Mouse (Mus musculus) olfactory bulb, adult 2 months (tissue): Measurements from ENCODE around the gene Ppp1r13b. TPM values are rescaled to one million over a fixed set of nuclear protein-coding genes. Genes with fewer than 3 reads are reported as not detected.

Source experiments
- H3K27ac ChIP-seq: fragments of 200-500 bp; 2 replicates; pipeline ENCODE4 v1.5.1; 2012; ENCODE audit warnings: low read depth, low read length; ENCODE audit not compliant: insufficient read depth
- H3K4me1 ChIP-seq: fragments of 200-500 bp; 2 replicates; pipeline ENCODE4 v1.6.1; 2012; ENCODE audit warnings: low read length; ENCODE audit not compliant: control insufficient read depth, insufficient read depth
- H3K4me3 ChIP-seq: fragments of 200-500 bp; 2 replicates; pipeline ENCODE4 v1.5.1; 2012; ENCODE audit warnings: mild to moderate bottlenecking, low read depth, low read length, moderate library complexity; ENCODE audit not compliant: insufficient read depth
- CTCF ChIP-seq: fragments of 200-500 bp; IDR thresholded peaks from 2 replicates; pipeline ENCODE4 v1.5.1; 2012; ENCODE audit warnings: low read depth, mild to moderate bottlenecking, low read length, moderate library complexity; ENCODE audit not compliant: insufficient read depth
- POLR2A ChIP-seq: fragments of 200-500 bp; IDR thresholded peaks from 2 replicates; pipeline ENCODE4 v1.6.1; 2012; ENCODE audit warnings: mild to moderate bottlenecking, low read depth, low read length, moderate library complexity; ENCODE audit not compliant: insufficient read depth
- WGBS: fragments of 180-500 bp; shearing (Covaris S2); methylation state at CpG from one replicate; pipeline ENCODE4 v1.1.7; 2018; 5-methylcytosine and 5-hydroxymethylcytosine counted together
- polyA plus RNA-seq: library from polyadenylated mRNA; stranded (reverse); fragments of >200 nt; gene quantifications from 2 replicates; pipeline ENCODE4 v1.2.4, GENCODE M21; 2012; ENCODE audit warnings: low replicate concordance; ENCODE audit not compliant: missing spikeins, insufficient read depth, insufficient read length

Ppp1r13b gene
- polyA plus RNA-seq, 1 experiment: not detected

DNA sequence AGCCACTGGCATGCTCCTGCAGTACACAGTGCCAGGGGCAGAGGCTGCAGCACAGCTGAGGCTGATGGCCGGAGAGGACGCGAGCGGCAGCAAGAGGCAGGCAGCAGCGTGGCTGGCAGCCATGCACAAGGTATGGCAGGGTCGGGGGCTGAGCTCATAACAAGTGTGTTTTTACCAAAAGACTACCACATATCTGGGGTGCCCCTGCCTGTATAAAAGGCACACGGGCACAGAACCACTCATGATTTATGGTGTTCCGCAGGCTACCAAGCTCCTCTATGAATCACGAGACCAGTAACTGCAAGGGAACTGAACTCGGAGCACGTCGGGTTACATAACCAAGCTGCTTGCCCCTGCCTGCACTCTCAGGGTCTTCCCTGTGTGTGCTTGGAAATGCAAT is 80.4 kb downstream of the Ppp1r13b start:
- TF ChIP-seq POLR2A (no peak), CTCF (no peak)
- H3K4me3 ChIP-seq: no peak overlapping the region
- no peak overlapping the region for H3K27ac ChIP-seq
- no peaks in the 10 kb centered on the region for H3K4me1 ChIP-seq
- WGBS: 92% methylated on average over 12 of the region's 12 CpGs

GRCm38 (mm10) chr12:111821931-111822330 is 86.0 kb downstream of the Ppp1r13b start:
- WGBS: 55% methylated on average over 4 of the region's 4 CpGs
- TF ChIP-seq POLR2A (no peak), CTCF (no peak)
- Histone ChIP-seq H3K27ac (no peak overlapping the region), H3K4me3 (no peak overlapping the region), H3K4me1 (peaks cover 15% of the 10 kb centered on the region)

DNA sequence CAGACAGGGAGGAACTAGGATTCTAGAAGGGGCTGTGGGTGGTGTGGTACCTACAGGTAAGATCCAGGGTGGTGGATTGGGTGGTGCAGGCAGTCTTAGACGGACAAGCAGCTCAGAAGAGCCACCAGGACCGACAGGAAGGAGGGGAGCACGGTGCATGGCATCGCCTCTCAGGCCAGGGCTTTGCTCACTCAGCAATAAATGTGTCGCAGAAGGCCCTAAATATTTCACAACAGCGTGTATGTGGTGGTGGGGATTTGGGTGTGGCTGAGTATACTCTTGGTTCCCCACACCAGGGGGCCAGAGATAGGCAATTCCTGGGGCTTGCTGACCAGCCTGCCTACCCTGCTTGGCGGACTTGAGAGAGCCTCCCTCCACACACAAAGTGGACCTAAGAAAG is 87.2 kb downstream of the Ppp1r13b start:
- peaks cover 24% of the 10 kb centered on the region for H3K4me1 ChIP-seq
- WGBS: 93% methylated on average over 7 of the region's 7 CpGs
- no peak overlapping the region for H3K27ac ChIP-seq
- TF ChIP-seq POLR2A (no peak), CTCF (no peak)
- H3K4me3 ChIP-seq: no peak overlapping the region

DNA sequence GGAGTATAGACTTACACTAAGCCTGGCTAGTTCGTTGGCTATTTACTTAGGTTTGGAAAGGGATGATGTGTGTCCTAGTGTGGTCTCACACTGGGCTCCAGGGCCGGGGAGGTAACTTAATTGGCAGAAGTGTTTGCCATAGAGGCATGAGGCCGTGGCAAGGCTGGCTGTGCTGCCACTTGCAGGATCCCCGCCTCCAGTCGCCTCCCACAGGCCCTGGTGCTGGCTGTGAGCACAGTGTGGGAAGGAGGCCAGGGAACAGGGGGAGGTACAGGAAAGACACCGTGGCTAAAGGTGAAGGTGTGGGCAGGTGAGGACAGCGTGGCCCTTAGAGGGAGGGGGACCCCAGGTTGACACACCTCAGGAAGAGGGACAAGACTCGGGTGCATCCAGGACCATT is 88.0 kb downstream of the Ppp1r13b start:
- no peak overlapping the region for H3K4me3 ChIP-seq
- H3K4me1 ChIP-seq: peaks cover 31% of the 10 kb centered on the region
- H3K27ac ChIP-seq: no peak overlapping the region
- TF ChIP-seq POLR2A: no peak
- no peak for TF ChIP-seq CTCF
- WGBS: 43% methylated on average over 8 of the region's 8 CpGs

DNA sequence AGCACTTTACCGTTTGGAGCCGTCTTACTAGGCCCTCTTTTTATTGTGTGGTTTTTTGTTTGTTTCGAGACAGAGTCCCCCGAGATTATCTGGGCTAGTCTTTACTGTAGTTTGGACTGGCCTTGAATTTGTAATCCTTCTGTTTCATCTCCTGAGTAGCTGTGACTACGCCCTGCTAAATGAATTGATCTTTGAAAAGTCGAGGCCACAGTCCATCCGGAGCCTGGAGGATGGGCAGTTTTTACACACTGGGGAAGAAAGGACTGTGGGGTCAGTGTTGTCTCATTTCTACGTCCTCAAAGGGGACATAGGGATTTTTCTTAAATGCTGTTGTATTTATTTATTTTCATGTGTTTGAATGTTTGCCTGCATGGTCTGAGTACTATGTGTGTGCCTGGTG is 89.9 kb downstream of the Ppp1r13b start:
- H3K27ac ChIP-seq: no peak overlapping the region
- peaks cover 36% of the 10 kb centered on the region for H3K4me1 ChIP-seq
- 84% methylated on average over 8 of the region's 8 CpGs for WGBS
- no peak overlapping the region for H3K4me3 ChIP-seq
- TF ChIP-seq CTCF: no peak
- TF ChIP-seq POLR2A: no peak

DNA sequence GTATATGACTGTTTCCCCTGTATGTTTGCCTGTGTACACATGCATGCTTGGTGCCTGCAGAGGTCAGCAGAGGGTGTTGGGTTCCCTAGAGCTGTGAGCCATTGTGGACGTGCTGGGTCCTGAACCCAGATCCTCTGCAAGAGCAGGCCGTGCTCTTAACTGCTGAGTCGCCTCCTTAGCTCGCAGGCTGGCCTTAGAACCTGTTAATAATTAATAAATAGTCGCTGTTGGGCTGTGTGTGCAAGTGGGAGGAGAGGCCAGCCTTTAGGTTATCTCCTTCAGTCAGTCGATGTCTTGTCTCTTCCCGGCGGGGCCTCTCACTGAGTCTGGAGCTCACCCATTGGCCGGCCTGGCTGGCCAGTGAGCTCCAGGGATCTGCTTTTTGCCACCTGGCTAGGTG is 90.9 kb downstream of the Ppp1r13b start:
- TF ChIP-seq POLR2A (no peak), CTCF (no peak)
- Histone ChIP-seq H3K4me1 (peaks cover 35% of the 10 kb centered on the region), H3K27ac (no peak overlapping the region), H3K4me3 (no peak overlapping the region)
- 83% methylated on average over 9 of the region's 9 CpGs for WGBS

DNA sequence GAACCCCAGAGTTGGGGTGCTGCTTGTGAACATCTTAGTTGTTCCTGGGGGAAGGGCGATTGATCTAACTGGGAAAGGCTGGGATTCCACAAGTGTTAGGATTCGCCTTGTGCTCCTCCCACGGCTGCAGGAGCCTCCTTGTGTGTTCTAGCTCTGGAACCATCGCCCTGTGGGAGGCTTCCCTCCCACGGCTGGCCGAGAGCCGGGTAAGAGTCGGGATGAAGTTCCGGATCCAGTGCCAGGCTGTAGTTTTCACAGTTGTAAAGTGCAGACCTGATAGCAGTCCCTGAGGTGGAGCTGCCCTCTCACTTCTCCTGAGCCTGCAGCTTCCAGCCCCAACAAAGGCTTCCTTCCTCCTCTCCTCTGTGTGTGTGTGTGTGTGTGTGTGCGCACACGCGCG is 91.4 kb downstream of the Ppp1r13b start:
- Histone ChIP-seq H3K27ac (no peak overlapping the region), H3K4me3 (no peak overlapping the region), H3K4me1 (peaks cover 32% of the 10 kb centered on the region)
- TF ChIP-seq CTCF: no peak
- no peak for TF ChIP-seq POLR2A
- 43% methylated on average over 13 of the region's 13 CpGs for WGBS

- H3K4me1 ChIP-seq: peaks cover 34% of the 10 kb centered on the region
- H3K27ac ChIP-seq: no peak overlapping the region
- 27% methylated on average over 19 of the region's 19 CpGs for WGBS
- peak overlapping the region; percentile 65; the same call in 1 of the 2 replicates for H3K4me3 ChIP-seq
- no peak for TF ChIP-seq POLR2A
- no peak for TF ChIP-seq CTCF
Observed at GRCm38 (mm10) chr12:111814769-111815762, 92.8 kb downstream of the Ppp1r13b start.
